Mouse (Mus musculus): ENCODE measurements around the gene Ehd4. TPM values are rescaled to one million over a fixed set of nuclear protein-coding genes. Genes with fewer than 3 reads are reported as not detected.

The Ehd4 gene
- polyA plus RNA-seq, 1 experiment from 2014 or later: 27.5 TPM

GRCm38 (mm10) chr2:120059466-120059865 is 94.9 kb downstream of the Ehd4 start:
- Histone ChIP-seq H3K36me3 (no peaks in the 10 kb centered on the region), H3K27me3 (ENCODE audit: low read depth, poor library complexity, severe bottlenecking) (no peaks in the 10 kb centered on the region), H3K27ac (no peak overlapping the region), H3K4me1 (0 out of 2 replicates have a peak, but pooled peaks cover 6% of the 10 kb centered on the region), H3K4me3 (no peak overlapping the region), H3K9me3 (replicated peaks) (no peaks in the 10 kb centered on the region)
- no peak for DNase-seq (ENCODE audit: low spot score)
- WGBS: 81% methylated on average over 3 of the region's 3 CpGs

DNA sequence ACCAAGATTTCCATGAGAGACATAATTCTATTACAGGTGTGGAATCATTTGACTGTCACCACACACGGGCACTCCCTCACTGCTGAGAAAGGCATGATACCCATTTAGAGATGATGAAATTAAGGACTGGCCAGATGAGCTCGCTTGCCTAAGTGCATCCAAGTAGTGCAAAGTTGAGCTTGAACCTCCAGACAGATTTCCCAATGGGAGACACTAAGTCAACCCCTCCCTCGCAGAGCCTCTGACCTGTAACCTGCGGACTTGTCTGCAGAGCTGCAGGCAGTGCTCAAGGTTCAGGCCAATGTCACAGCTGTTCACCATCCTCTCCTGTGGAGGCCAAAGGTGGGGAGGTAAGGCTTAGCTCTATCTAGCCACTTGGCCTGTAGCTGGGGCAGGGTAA is 95.6 kb downstream of the Ehd4 start:
- Histone ChIP-seq H3K9me3 (replicated peaks) (no peaks in the 10 kb centered on the region), H3K4me3 (no peak overlapping the region), H3K36me3 (no peaks in the 10 kb centered on the region), H3K4me1 (0 out of 2 replicates have a peak, but pooled peaks cover 6% of the 10 kb centered on the region), H3K27me3 (ENCODE audit: low read depth, poor library complexity, severe bottlenecking) (no peaks in the 10 kb centered on the region), H3K27ac (no peak overlapping the region)
- no peak for DNase-seq (ENCODE audit: low spot score)
- 91% methylated on average over 4 of the region's 4 CpGs for WGBS

GRCm38 (mm10) chr2:120055923-120056322 is 98.5 kb downstream of the Ehd4 start:
- WGBS: 92% methylated on average over 10 of the region's 10 CpGs
- Histone ChIP-seq H3K4me1 (0 out of 2 replicates have a peak, but pooled peaks cover 9% of the 10 kb centered on the region), H3K27me3 (ENCODE audit: low read depth, poor library complexity, severe bottlenecking) (no peaks in the 10 kb centered on the region), H3K9me3 (replicated peaks) (no peaks in the 10 kb centered on the region), H3K27ac (0 out of 2 replicates have a peak overlapping the region, but pooled peaks have one; percentile 10), H3K36me3 (no peaks in the 10 kb centered on the region), H3K4me3 (no peak overlapping the region)
- no peak for DNase-seq (ENCODE audit: low spot score)

DNA sequence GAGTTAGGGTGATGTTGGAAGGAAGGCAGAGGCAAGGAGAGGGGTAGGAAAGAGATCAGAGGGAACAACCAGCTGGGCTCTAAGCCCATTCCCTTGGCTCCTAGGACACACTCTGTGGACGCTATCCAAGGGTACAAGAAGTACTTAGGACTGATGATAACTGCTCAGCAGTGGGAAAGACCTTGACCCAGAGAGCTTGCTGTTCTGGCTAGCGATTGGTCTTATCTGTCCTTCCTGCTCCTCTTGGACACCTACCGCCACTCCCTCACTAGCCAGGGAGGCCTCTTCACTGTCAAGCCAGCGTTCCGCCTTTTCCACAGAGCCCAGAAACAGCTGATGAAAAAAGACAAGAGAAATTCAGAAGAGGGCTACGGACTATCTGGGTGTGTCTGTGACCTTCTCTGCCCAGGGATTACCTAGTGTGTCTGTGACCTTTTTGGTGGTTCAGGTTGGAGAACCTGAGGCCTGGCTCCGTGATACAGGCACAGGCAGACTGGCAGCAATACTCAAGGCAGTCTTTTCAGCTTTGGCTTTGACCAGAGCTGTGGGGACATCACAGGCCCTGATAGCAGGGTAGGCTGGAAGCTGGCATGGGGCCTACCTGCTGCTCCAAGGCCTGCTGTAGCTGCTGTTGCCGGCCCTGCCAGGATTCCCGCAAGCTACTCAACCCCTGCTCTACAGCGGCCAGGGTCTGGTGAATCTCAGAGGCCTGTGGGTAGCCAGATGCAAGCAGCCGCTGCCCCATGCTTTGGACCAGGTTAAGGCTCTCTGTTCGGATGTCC is 99.4 kb downstream of the Ehd4 start:
- H3K36me3 ChIP-seq: no peaks in the 10 kb centered on the region
- no peaks in the 10 kb centered on the region for H3K9me3 ChIP-seq (replicated peaks)
- no peaks in the 10 kb centered on the region for H3K27me3 ChIP-seq (ENCODE audit: low read depth, poor library complexity, severe bottlenecking)
- 0 out of 2 replicates have a peak, but pooled peaks cover 9% of the 10 kb centered on the region for H3K4me1 ChIP-seq
- no peak overlapping the region; the same call in 1 of the 2 replicates for H3K27ac ChIP-seq
- WGBS: 92% methylated on average over 12 of the region's 12 CpGs
- no peak for DNase-seq (ENCODE audit: low spot score)
- no peak overlapping the region for H3K4me3 ChIP-seq

DNA sequence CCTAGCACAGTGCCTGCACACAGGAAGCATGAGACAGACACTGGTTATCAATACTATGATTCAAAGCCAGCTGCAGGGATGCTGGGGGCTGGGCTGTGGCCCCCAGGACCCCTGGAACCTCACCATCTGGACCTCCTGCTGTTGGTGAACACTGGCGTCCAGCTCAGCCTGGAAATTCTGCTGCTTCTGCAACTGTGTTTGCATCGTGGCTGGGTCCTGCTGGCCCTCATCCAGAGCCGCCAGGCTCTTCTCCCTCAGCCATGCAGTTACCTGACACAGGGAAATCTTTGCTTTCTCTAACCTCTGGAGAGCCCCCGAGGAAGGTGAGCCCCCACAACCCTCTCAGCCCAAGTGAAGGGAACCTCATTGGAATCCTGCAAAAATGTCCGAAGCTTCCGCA is 103.0 kb downstream of the Ehd4 start:
- Histone ChIP-seq H3K27me3 (ENCODE audit: low read depth, poor library complexity, severe bottlenecking) (no peaks in the 10 kb centered on the region), H3K4me3 (no peak overlapping the region), H3K9me3 (replicated peaks) (no peaks in the 10 kb centered on the region), H3K36me3 (no peaks in the 10 kb centered on the region), H3K27ac (no peak overlapping the region), H3K4me1 (peaks cover 9% of the 10 kb centered on the region)
- WGBS: 78% methylated on average over 6 of the region's 6 CpGs
- DNase-seq (ENCODE audit: low spot score): no peak

DNA sequence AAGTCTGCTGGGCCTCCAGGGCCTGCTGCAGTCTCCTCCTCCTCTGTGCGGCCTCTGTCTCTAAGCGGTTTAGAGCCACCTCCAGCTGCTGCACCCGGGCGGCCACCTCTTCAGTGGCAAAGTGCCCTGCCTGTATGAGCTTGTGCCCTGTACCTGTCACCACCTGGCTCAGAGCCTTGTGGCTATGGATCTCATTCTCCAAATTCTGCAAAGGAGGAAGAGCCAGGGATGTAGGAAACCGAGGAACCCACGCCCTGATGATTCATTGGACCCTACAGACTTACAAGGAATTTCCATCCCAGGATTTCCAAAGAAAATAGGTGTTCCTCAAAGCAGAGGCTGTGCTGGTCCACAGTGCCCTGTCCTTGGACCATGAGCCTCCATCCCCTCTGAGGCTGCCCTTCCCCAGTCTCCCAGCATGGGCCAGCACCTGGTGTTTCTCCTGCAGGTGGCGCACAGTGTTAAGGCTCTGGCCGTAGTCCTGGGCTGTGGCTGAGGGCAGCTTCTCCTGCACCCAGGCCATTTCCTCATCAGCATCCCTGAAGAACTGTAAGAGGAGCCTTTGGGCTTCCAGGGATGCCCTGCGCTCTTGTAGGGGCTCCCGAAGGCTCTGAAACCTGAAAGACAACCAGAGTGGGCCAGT is 104.7 kb downstream of the Ehd4 start:
- peak; percentile 63 for DNase-seq (ENCODE audit: low spot score)

GRCm38 (mm10) chr2:120048173-120048572 is 106.2 kb downstream of the Ehd4 start:
- Histone ChIP-seq H3K36me3 (no peaks in the 10 kb centered on the region), H3K27ac (no peak overlapping the region), H3K4me1 (peaks cover 28% of the 10 kb centered on the region), H3K4me3 (no peak overlapping the region), H3K9me3 (replicated peaks) (no peaks in the 10 kb centered on the region), H3K27me3 (ENCODE audit: low read depth, poor library complexity, severe bottlenecking) (no peaks in the 10 kb centered on the region)
- 79% methylated on average over 9 of the region's 9 CpGs for WGBS
- no peak for DNase-seq (ENCODE audit: low spot score)

More for the DNA sequence above, 104.7 kb downstream of the Ehd4 start:
- Histone ChIP-seq H3K9me3 (replicated peaks) (no peaks in the 10 kb centered on the region), H3K27me3 (ENCODE audit: low read depth, poor library complexity, severe bottlenecking) (no peaks in the 10 kb centered on the region), H3K4me3 (no peak overlapping the region), H3K27ac (no peak overlapping the region), H3K36me3 (no peaks in the 10 kb centered on the region), H3K4me1 (peaks cover 17% of the 10 kb centered on the region)
- WGBS: 59% methylated on average over 10 of the region's 10 CpGs

DNA sequence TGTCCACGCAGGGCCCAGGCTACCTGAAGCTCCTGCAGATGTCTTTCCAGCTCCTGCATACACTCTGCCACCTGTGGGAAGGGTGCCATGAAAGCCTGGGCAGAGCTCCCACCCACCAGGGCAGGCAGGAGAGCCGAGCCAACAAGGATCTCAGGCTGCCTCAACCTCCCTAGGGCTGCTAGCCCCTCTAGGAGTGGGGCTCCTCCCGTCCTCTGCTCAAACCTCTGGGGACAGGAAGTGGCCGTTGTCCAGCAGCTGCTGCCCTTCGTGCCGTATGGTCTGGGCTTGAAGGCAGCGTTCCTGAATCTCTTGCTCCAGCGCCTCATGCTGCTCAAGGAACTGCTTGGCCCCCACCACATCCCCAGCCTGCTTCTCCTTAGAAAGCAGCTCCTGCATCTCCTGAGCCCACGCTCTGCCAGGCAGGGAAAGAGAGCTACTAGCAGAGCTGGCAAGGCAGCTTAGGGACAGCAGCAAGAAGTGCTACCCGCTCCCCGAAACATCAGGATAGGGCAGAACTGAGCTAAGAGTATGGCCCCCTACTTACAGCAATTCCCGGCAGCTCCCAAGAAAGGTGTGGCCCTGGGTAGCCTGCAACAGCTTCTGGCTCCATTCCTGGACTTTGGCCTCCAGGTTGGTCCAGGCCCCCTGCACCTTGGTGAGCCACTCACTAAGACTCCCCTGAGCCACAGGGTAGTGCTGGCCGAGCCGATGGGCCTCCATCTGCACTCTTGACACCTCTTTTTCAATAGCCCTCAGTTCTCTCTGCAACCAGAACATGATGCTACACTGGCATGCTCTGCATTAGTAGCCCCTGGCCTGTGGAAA is 107.7 kb downstream of the Ehd4 start:
- Histone ChIP-seq H3K27ac (peak overlapping the region; percentile 5; the same call in 1 of the 2 replicates), H3K27me3 (ENCODE audit: low read depth, poor library complexity, severe bottlenecking) (no peaks in the 10 kb centered on the region), H3K9me3 (replicated peaks) (no peaks in the 10 kb centered on the region), H3K4me3 (no peak overlapping the region), H3K36me3 (peaks cover 10% of the 10 kb centered on the region), H3K4me1 (peaks cover 28% of the 10 kb centered on the region)
- 72% methylated on average over 14 of the region's 14 CpGs for WGBS
- DNase-seq (ENCODE audit: low spot score): no peak

- no peaks in the 10 kb centered on the region for H3K9me3 ChIP-seq (replicated peaks)
- 66% methylated on average over 3 of the region's 3 CpGs for WGBS
- peaks cover 30% of the 10 kb centered on the region for H3K36me3 ChIP-seq
- DNase-seq (ENCODE audit: low spot score): no peak
- H3K4me1 ChIP-seq: peaks cover 25% of the 10 kb centered on the region
- H3K27me3 ChIP-seq (ENCODE audit: low read depth, poor library complexity, severe bottlenecking): no peaks in the 10 kb centered on the region
- no peak overlapping the region for H3K27ac ChIP-seq
- H3K4me3 ChIP-seq: no peak overlapping the region
Measured at GRCm38 (mm10) chr2:120044676-120045075, 109.7 kb downstream of the Ehd4 start.

- H3K27me3 ChIP-seq (ENCODE audit: low read depth, poor library complexity, severe bottlenecking): no peaks in the 10 kb centered on the region
- no peaks in the 10 kb centered on the region for H3K9me3 ChIP-seq (replicated peaks)
- no peak overlapping the region for H3K27ac ChIP-seq
- peaks cover 35% of the 10 kb centered on the region for H3K36me3 ChIP-seq
- DNase-seq (ENCODE audit: low spot score): no peak
- 61% methylated on average over 4 of the region's 4 CpGs for WGBS
- H3K4me3 ChIP-seq: no peak overlapping the region
- peaks cover 25% of the 10 kb centered on the region for H3K4me1 ChIP-seq
Measured at GRCm38 (mm10) chr2:120044101-120044603, 110.3 kb downstream of the Ehd4 start.

GRCm38 (mm10) chr2:120040991-120041390 is 113.4 kb downstream of the Ehd4 start:
- H3K36me3 ChIP-seq: peaks cover 67% of the 10 kb centered on the region
- no peaks in the 10 kb centered on the region for H3K9me3 ChIP-seq (replicated peaks)
- H3K27me3 ChIP-seq (ENCODE audit: low read depth, poor library complexity, severe bottlenecking): no peaks in the 10 kb centered on the region
- H3K4me3 ChIP-seq: no peak overlapping the region
- peaks cover 15% of the 10 kb centered on the region; the same call in 1 of the 2 replicates for H3K4me1 ChIP-seq
- no peak for DNase-seq (ENCODE audit: low spot score)
- 87% methylated on average over 5 of the region's 5 CpGs for WGBS
- H3K27ac ChIP-seq: no peak overlapping the region
